Mouse (Mus musculus) kidney, postnatal 0 days (tissue): ENCODE measurements around the gene Traf3ip2. TPM values are rescaled to one million over a fixed set of nuclear protein-coding genes. Genes with fewer than 3 reads are reported as not detected.

Experiments used
- ATAC-seq: fragments of 200-750 bp; cut with Nextera tagmentation; replicated peaks from 2 replicates; pipeline ENCODE4 v1.8.0; 2017; ENCODE audit warnings: low read depth, moderate number of reproducible peaks, moderate TSS enrichment, moderate library complexity; ENCODE audit not compliant: low FRiP score
- DNase-seq: peaks from one replicate; pipeline ENCODE4 v3.0.0-alpha.2; 2016; ENCODE audit warnings: low spot score
- H3K27ac ChIP-seq: fragments of 300-500 bp; sonication (generic); 2 replicates; pipeline ENCODE4 v1.5.1; 2014; ENCODE audit warnings: mild to moderate bottlenecking
- H3K27me3 ChIP-seq: fragments of 300-500 bp; sonication (generic); 2 replicates; pipeline ENCODE4 v1.6.1; 2014; ENCODE audit warnings: low read length, mixed read lengths; ENCODE audit not compliant: insufficient read depth
- H3K36me3 ChIP-seq: fragments of 300-500 bp; sonication (generic); 2 replicates; pipeline ENCODE4 v1.6.1; 2014; ENCODE audit warnings: low read length, mixed read lengths; ENCODE audit not compliant: insufficient read depth
- H3K4me1 ChIP-seq: fragments of 300-500 bp; sonication (generic); replicated peaks from 2 replicates; pipeline ENCODE4 v1.6.1; 2014; ENCODE audit warnings: antibody characterized with exemption, low read length, mixed read lengths; ENCODE audit not compliant: insufficient read depth
- H3K4me2 ChIP-seq: fragments of 300-500 bp; sonication (generic); 2 replicates; pipeline ENCODE4 v1.6.1; 2014; ENCODE audit warnings: mild to moderate bottlenecking, low read length, moderate library complexity, mixed read lengths
- H3K4me3 ChIP-seq: fragments of 300-500 bp; sonication (generic); replicated peaks from 2 replicates; pipeline ENCODE4 v1.5.1; 2014; ENCODE audit warnings: low read depth, low read length
- H3K9ac ChIP-seq: fragments of 300-500 bp; sonication (generic); 2 replicates; pipeline ENCODE4 v1.6.1; 2014; ENCODE audit warnings: low read depth, low read length
- H3K9me3 ChIP-seq: fragments of 300-500 bp; sonication (generic); replicated peaks from 2 replicates; pipeline ENCODE4 v1.6.1; 2016; ENCODE audit warnings: low read length, inconsistent platforms, mixed read lengths
- CTCF ChIP-seq: IDR thresholded peaks from 2 replicates; pipeline ENCODE4 v1.5.1; 2016; ENCODE audit warnings: antibody characterized with exemption, low read depth, mild to moderate bottlenecking, moderate library complexity
- WGBS: fragments of 180-500 bp; shearing (Covaris S2); extraction: QIAGEN DNeasy Blood & Tissue Kit; methylation state at CpG from one replicate; pipeline ENCODE4 v1.1.7; 2014; 5-methylcytosine and 5-hydroxymethylcytosine counted together
- polyA plus RNA-seq: library from polyadenylated mRNA; unstranded; fragments of >200 nt; fragmentation: Nextera tagmentation; extraction: Ambion mirVana; gene quantifications from 2 replicates; pipeline ENCODE4 v1.2.1, GENCODE M21; 2015

Traf3ip2 gene
- polyA plus RNA-seq, 1 experiment from 2014 or later = 15.0 TPM

DNA sequence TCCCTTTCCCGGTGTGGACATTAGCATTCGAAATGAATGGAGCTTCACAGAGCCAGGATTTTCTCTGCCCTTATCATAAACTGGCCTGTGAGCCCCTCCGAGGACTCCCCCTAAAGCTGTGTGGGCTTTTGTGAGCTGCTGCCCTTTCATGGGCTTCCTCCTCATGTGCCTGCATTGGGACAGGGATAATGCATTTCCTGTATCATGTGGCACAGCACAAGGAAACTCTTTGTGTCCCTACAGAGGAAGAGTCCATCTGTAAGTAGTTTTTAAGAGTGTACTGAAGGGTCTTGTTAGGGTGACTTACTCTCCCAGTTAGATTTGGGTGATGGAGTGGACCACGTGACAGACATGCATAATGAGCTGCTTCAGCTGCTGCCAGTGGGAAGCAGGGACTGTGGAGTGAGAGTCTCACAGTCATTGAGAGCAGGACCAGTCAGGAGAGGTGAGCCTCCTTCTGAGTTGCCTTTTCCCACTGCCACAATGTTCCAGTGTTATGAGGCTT is 59.9 kb downstream of the Traf3ip2 start:
- H3K27ac ChIP-seq = peak overlapping the region; percentile 50; the same call in 1 of the 2 replicates
- no peak for ATAC-seq

DNA sequence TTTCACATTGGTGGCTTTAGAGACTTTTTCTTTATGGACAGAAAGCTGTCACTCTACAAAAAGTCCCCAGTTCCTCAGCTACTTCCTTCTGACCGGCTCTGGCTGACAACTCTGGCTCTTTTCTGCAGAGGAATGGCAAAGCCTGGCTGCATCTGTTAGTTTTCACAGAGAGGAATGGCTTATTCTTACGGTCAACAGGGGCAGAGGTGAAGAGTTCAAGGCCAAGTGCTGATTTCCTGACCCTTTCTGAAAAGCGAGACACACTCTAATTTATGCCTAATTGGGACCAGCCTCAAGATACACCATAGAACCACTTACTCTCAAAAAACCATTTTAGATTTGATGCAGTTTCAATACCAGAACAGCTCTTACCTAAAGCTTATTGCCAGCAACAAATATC is 61.4 kb downstream of the Traf3ip2 start:
- no peak overlapping the region for H3K4me2 ChIP-seq
- H3K9me3 ChIP-seq = no peaks in the 10 kb centered on the region
- DNase-seq (no peak), ATAC-seq (no peak)
- no peak overlapping the region for H3K4me3 ChIP-seq
- 32% methylated on average over 3 of the region's 3 CpGs for WGBS
- H3K9ac ChIP-seq = no peak overlapping the region
- TF ChIP-seq CTCF = no peak
- H3K4me1 ChIP-seq = 0 out of 2 replicates have a peak, but pooled peaks cover 5% of the 10 kb centered on the region
- H3K27ac ChIP-seq = no peak overlapping the region
- no peaks in the 10 kb centered on the region for H3K27me3 ChIP-seq
- H3K36me3 ChIP-seq = no peaks in the 10 kb centered on the region

More for the DNA sequence above, 59.9 kb downstream of the Traf3ip2 start:
- peak; percentile 46 for DNase-seq
- Histone ChIP-seq H3K36me3 (no peaks in the 10 kb centered on the region), H3K4me2 (no peak overlapping the region), H3K4me3 (no peak overlapping the region), H3K27me3 (no peaks in the 10 kb centered on the region), H3K9me3 (no peaks in the 10 kb centered on the region), H3K9ac (no peak overlapping the region), H3K4me1 (0 out of 2 replicates have a peak, but pooled peaks cover 5% of the 10 kb centered on the region)
- no peak for TF ChIP-seq CTCF
- 34% methylated on average over 4 of the region's 4 CpGs for WGBS

DNA sequence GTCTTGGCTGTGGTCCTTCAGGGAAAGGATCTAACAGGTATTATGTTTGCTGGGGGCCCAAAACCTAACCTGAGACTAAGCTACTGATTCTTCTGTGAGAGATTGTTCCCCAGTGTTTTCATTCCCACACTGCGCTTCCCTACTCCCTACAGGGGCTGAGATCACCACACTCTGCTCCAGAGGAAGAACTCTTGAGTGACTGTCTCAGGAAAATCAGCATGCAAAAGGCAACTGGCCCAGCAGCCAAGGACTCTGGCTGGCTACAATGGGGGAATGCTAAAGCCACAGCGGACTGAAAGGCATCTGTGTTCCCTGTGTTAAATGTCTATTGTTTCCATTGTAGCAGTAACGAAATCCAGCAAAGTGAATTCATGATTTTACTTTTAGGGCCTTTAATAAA is 62.0 kb downstream of the Traf3ip2 start:
- Histone ChIP-seq H3K27me3 (no peaks in the 10 kb centered on the region), H3K4me2 (no peak overlapping the region), H3K27ac (no peak overlapping the region), H3K9me3 (no peaks in the 10 kb centered on the region), H3K36me3 (no peaks in the 10 kb centered on the region), H3K9ac (no peak overlapping the region), H3K4me1 (0 out of 2 replicates have a peak, but pooled peaks cover 5% of the 10 kb centered on the region), H3K4me3 (no peak overlapping the region)
- ATAC-seq (no peak), DNase-seq (no peak)
- WGBS = 88% methylated on average over 3 of the region's 3 CpGs
- no peak for TF ChIP-seq CTCF

DNA sequence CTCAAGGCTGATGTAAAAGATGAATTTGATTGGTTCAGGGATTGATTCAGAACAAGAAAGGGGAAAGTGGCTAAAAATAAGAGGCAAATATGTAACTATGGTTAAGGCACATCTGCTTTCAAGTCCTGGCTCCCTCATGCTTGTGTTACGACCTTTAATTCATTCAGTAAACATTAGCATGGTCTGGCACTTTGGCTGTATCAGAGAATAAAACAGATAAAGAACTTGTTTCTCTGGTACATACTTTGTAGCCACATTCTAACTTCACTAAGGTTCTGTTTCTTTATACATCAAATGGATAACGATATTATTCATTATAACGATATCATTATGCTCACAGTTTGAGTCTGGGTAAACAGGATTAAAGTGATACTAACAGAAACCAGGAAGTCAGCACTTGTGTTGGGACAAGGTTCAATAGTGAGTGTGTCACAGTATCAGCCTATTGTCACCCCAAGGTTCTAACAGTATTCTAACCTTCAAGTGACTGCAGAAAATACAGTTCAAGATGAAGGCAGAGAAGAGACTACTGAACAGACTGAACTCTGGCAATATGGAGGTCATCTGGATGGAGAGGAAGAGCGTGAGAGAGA is 65.6 kb downstream of the Traf3ip2 start:
- ATAC-seq = no peak
- no peaks in the 10 kb centered on the region for H3K9me3 ChIP-seq
- no peak for DNase-seq
- no peak overlapping the region for H3K4me3 ChIP-seq
- 92% methylated on average over 4 of the region's 4 CpGs for WGBS
- no peak overlapping the region for H3K27ac ChIP-seq
- no peaks in the 10 kb centered on the region for H3K4me1 ChIP-seq
- H3K9ac ChIP-seq = no peak overlapping the region
- no peak overlapping the region for H3K4me2 ChIP-seq
- H3K36me3 ChIP-seq = no peaks in the 10 kb centered on the region
- no peaks in the 10 kb centered on the region for H3K27me3 ChIP-seq
- no peak for TF ChIP-seq CTCF

DNA sequence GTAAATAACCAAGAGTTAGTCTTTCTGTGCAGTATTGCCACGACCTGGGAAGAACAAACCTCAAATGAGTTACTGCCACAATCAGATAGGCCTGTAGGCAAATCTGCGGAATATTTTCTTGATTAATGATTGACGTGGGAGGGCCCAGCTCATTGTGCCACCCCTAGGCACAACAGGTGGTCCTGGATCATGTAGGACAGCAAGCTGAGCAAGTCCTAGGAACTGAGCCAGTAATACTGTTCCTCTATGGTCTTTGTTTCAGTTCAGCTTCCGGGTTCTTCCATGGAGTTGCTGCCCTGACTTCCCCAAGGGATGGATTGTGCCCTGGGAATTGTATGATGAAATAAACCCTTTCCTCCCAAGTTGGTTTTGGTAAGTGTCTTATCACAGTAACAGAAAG is 68.3 kb downstream of the Traf3ip2 start:
- no peak overlapping the region for H3K27ac ChIP-seq
- no peak overlapping the region for H3K9ac ChIP-seq
- no peaks in the 10 kb centered on the region for H3K9me3 ChIP-seq
- DNase-seq (no peak), ATAC-seq (no peak)
- H3K4me1 ChIP-seq = no peaks in the 10 kb centered on the region
- no peak for TF ChIP-seq CTCF
- no peaks in the 10 kb centered on the region for H3K36me3 ChIP-seq
- H3K27me3 ChIP-seq = no peaks in the 10 kb centered on the region
- no peak overlapping the region for H3K4me3 ChIP-seq
- no peak overlapping the region for H3K4me2 ChIP-seq
- WGBS = 58% methylated on average over 4 of the region's 4 CpGs

DNA sequence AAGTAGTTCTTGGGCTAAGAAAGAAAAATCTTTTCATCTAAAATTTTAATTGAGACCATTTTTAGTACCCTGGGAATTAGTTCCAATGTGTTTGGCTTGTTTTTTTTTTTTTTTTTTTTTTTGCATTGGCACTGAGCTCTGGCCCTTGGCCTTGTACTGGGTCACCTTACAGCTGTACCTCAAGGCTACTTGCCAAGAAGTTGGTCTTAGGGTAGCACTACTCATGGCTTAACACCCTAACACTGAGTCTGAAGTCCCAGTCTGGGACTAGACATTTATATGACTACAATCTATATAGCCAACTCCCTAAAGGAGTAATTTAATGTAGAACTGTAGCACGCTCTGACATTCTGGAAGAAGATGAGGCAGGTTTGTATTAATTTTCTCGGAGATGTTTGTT is 69.8 kb downstream of the Traf3ip2 start:
- 54% methylated on average over 2 of the region's 2 CpGs for WGBS
- ATAC-seq = no peak

More for the DNA sequence above, 69.8 kb downstream of the Traf3ip2 start:
- no peaks in the 10 kb centered on the region for H3K9me3 ChIP-seq
- H3K4me2 ChIP-seq = no peak overlapping the region
- no peak for TF ChIP-seq CTCF
- DNase-seq = no peak
- H3K27ac ChIP-seq = no peak overlapping the region
- no peaks in the 10 kb centered on the region for H3K36me3 ChIP-seq
- no peak overlapping the region for H3K9ac ChIP-seq
- H3K4me3 ChIP-seq = no peak overlapping the region
- H3K4me1 ChIP-seq = no peaks in the 10 kb centered on the region
- H3K27me3 ChIP-seq = no peaks in the 10 kb centered on the region
